Mouse (Mus musculus) induced T-regulatory cell, adult 2 months (primary cell): Measurements from ENCODE around the gene Pip5kl1.

Source experiments
- DNase-seq: peaks from one replicate; pipeline ENCODE4 v3.0.0-alpha.2; 2012; ENCODE audit warnings: low read depth

The Pip5kl1 gene

GRCm38 (mm10) chr2:32574497-32574896, at the start of gene Pip5kl1:
Gene Pip5kl1 (plus strand): TSS chr2:32574797.
- no peak for DNase-seq

GRCm38 (mm10) chr2:32525816-32526215, 48.8 kb upstream of the Pip5kl1 start:
- DNase-seq = no peak

- DNase-seq = no peak
These were observed 47.1 kb upstream of the Pip5kl1 start for GRCm38 (mm10) chr2:32527468-32527966.

- no peak for DNase-seq
These were observed 46.3 kb upstream of the Pip5kl1 start for GRCm38 (mm10) chr2:32528326-32528725.

- DNase-seq = no peak
These were observed 44.1 kb upstream of the Pip5kl1 start for GRCm38 (mm10) chr2:32530479-32530878.

- DNase-seq = no peak
These were observed 41.4 kb upstream of the Pip5kl1 start for GRCm38 (mm10) chr2:32533163-32533562.

- peak; percentile 83 for DNase-seq
These were observed 40.4 kb upstream of the Pip5kl1 start for GRCm38 (mm10) chr2:32534061-32534732.

- DNase-seq = peak; percentile 97
These were observed 39.7 kb upstream of the Pip5kl1 start, which contains the start of gene Fam102a for GRCm38 (mm10) chr2:32534733-32535471. Gene Fam102a (plus strand): TSS chr2:32535332.

- DNase-seq = peak; percentile 90
These were observed 39.1 kb upstream of the Pip5kl1 start for GRCm38 (mm10) chr2:32535501-32535991.

- DNase-seq = peak; percentile 46
These were observed 38.4 kb upstream of the Pip5kl1 start for GRCm38 (mm10) chr2:32536086-32536633.

- DNase-seq = peak; percentile 42
These were observed 37.8 kb upstream of the Pip5kl1 start for GRCm38 (mm10) chr2:32536634-32537359.

- peak; percentile 35 for DNase-seq
These were observed 37.2 kb upstream of the Pip5kl1 start for GRCm38 (mm10) chr2:32537360-32537905.

- DNase-seq = peak; percentile 31
These were observed 36.7 kb upstream of the Pip5kl1 start for GRCm38 (mm10) chr2:32537941-32538340.

GRCm38 (mm10) chr2:32538461-32538860, 36.1 kb upstream of the Pip5kl1 start:
- DNase-seq = peak; percentile 56

GRCm38 (mm10) chr2:32539452-32539981, 35.1 kb upstream of the Pip5kl1 start:
- no peak for DNase-seq

GRCm38 (mm10) chr2:32541333-32541908, 33.2 kb upstream of the Pip5kl1 start:
- peak; percentile 42 for DNase-seq

- peak; percentile 90 for DNase-seq
These were observed 32.5 kb upstream of the Pip5kl1 start for GRCm38 (mm10) chr2:32541986-32542573.

- DNase-seq = no peak
These were observed 31.6 kb upstream of the Pip5kl1 start for GRCm38 (mm10) chr2:32543031-32543449.

- no peak for DNase-seq
These were observed 27.6 kb upstream of the Pip5kl1 start for GRCm38 (mm10) chr2:32546951-32547350.

GRCm38 (mm10) chr2:32547380-32547779, 27.2 kb upstream of the Pip5kl1 start:
- DNase-seq = no peak
